Mouse (Mus musculus) lung, postnatal 0 days (tissue): ENCODE measurements around the gene Colgalt2.

Experiments used
- CTCF ChIP-seq: IDR thresholded peaks from 2 replicates; pipeline ENCODE4 v1.5.1; 2016; ENCODE audit warnings: antibody characterized with exemption, mild to moderate bottlenecking
- EP300 ChIP-seq: IDR thresholded peaks from 2 replicates; pipeline ENCODE4 v1.6.1; 2016; ENCODE audit warnings: antibody characterized with exemption, mild to moderate bottlenecking, control low read depth

GRCm38 (mm10) chr1:152414451-152414850 lies 14.8 kb downstream of the Colgalt2 start:
- TF ChIP-seq CTCF (no peak), EP300 (no peak)
